Mouse (Mus musculus) thymus, adult 2 months (tissue): Measurements from ENCODE around the gene Il17rc. TPM values are rescaled to one million over a fixed set of nuclear protein-coding genes. Genes with fewer than 3 reads are reported as not detected.
A peak's percentile ranks its signal among the peaks of the same experiment; 100 is the strongest.

Experiments used
- DNase-seq: peaks from one replicate; pipeline ENCODE4 v3.0.0; 2021
- H3K27ac ChIP-seq: fragments of 200-500 bp; 2 replicates; pipeline ENCODE4 v1.5.1; 2012; ENCODE audit warnings: low read length, control low read depth; ENCODE audit not compliant: control insufficient read depth, insufficient read depth
- H3K27me3 ChIP-seq: fragments of 200-500 bp; 2 replicates; pipeline ENCODE4 v1.6.1; 2012; ENCODE audit warnings: mild to moderate bottlenecking, low read length, moderate library complexity, mixed read lengths; ENCODE audit not compliant: control insufficient read depth, insufficient read depth
- H3K36me3 ChIP-seq: fragments of 200-500 bp; 2 replicates; pipeline ENCODE4 v1.6.1; 2012; ENCODE audit warnings: mild to moderate bottlenecking, low read length, moderate library complexity; ENCODE audit not compliant: control insufficient read depth, insufficient read depth
- H3K4me1 ChIP-seq: fragments of 200-500 bp; replicated peaks from 2 replicates; pipeline ENCODE4 v1.6.1; 2012; ENCODE audit warnings: low read length; ENCODE audit not compliant: control insufficient read depth, insufficient read depth
- H3K4me3 ChIP-seq: fragments of 200-500 bp; 2 replicates; pipeline ENCODE4 v1.5.1; 2012; ENCODE audit warnings: mild to moderate bottlenecking, low read length, control low read depth, moderate library complexity; ENCODE audit not compliant: control insufficient read depth, insufficient read depth
- CTCF ChIP-seq: fragments of 200-500 bp; IDR thresholded peaks from 2 replicates; pipeline ENCODE4 v1.5.1; 2012; ENCODE audit warnings: mild to moderate bottlenecking, control low read depth, low read length, moderate library complexity, borderline replicate concordance; ENCODE audit not compliant: control insufficient read depth, poor library complexity, insufficient read depth; ENCODE audit errors: extremely low read depth
- POLR2A ChIP-seq: fragments of 200-500 bp; IDR thresholded peaks from 2 replicates; pipeline ENCODE4 v1.6.1; 2012; ENCODE audit warnings: mild to moderate bottlenecking, low read length, control low read depth, moderate library complexity; ENCODE audit not compliant: control insufficient read depth, poor library complexity, insufficient read depth; ENCODE audit errors: extremely low read depth
- WGBS: fragments of 180-500 bp; shearing (Covaris S2); methylation state at CpG from one replicate; pipeline ENCODE4 v1.1.7; 2018; 5-methylcytosine and 5-hydroxymethylcytosine counted together
- polyA plus RNA-seq: library from polyadenylated mRNA; depleted of rRNA; stranded (reverse); fragments of >200 nt; gene quantifications from 2 replicates; pipeline ENCODE4 v1.2.3, GENCODE M21; 2012

The Il17rc gene
- polyA plus RNA-seq, 1 experiment: 15.4 TPM

DNA sequence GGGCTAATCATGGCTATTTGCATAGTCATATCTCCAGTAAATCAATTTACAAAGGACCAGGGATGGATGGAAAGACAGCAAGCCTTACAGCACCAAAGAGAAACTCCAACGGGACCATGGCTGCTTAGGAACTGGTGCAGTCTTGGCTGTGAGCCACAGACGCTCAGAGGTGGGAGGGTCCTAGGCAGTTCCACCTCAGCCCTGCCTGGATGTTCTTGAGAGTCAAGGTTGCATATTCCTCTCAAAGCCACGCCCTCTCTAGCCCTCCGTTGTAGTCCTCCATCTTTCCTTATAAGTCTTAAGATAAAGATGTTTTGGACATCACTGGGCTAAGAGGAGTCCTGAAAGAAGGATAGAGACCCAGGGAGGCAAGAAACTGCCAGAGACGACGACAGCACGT is 7.2 kb upstream of the Il17rc start:
- TF ChIP-seq CTCF (no peak), POLR2A (no peak)
- no peak overlapping the region for H3K4me3 ChIP-seq
- peaks cover 4% of the 10 kb centered on the region for H3K4me1 ChIP-seq
- WGBS: 91% methylated on average over 7 of the region's 7 CpGs
- H3K27me3 ChIP-seq: no peaks in the 10 kb centered on the region
- no peaks in the 10 kb centered on the region for H3K36me3 ChIP-seq
- H3K27ac ChIP-seq: no peak overlapping the region
- no peak for DNase-seq

DNA sequence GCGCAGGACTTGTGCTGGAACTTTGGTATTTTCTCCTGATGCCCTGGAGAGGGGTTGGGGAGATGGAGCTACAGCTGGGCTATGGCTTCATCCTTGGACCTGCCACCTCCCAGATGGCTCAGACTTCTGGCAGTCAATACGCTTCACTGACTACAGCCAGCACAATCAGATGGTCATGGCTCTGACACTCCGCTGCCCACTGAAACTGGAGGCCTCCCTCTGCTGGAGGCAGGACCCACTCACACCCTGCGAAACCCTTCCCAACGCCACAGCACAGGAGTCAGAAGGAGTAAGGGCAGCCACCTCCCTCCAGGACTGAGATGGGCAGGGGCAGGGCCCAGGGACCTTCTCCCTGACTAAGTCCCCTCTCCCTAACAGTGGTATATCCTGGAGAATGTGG is 5.6 kb upstream of the Il17rc start:
- WGBS: 96% methylated on average over 5 of the region's 5 CpGs
- H3K36me3 ChIP-seq: no peaks in the 10 kb centered on the region
- H3K27ac ChIP-seq: no peak overlapping the region
- TF ChIP-seq CTCF (no peak), POLR2A (no peak)
- no peak overlapping the region for H3K4me3 ChIP-seq
- DNase-seq: no peak
- no peaks in the 10 kb centered on the region for H3K27me3 ChIP-seq
- H3K4me1 ChIP-seq: peaks cover 11% of the 10 kb centered on the region

DNA sequence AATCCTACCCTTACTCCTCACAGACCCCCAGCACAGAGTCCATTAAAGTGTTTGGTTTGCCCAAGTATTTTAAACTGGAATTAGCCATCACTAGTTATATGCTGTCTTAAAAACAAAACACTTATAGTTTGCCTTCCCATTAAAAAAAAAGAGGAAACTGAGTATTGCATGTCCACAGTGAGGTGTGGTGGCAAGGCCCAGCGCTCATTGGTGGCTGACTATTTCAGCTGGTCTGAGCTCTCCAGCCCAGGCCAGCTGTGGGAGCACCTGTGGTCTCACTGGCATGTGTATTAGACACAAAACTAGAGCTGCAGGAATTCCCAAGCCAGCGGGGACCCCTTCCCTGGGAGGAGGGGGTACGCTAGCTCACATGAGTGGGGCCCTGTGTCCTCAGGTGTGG is 2.7 kb upstream of the Il17rc start:
- WGBS: 67% methylated on average over 3 of the region's 3 CpGs
- H3K27ac ChIP-seq: no peak overlapping the region
- H3K4me3 ChIP-seq: no peak overlapping the region
- peaks cover 11% of the 10 kb centered on the region for H3K4me1 ChIP-seq
- no peaks in the 10 kb centered on the region for H3K36me3 ChIP-seq
- DNase-seq: no peak
- TF ChIP-seq CTCF (no peak), POLR2A (no peak)
- no peaks in the 10 kb centered on the region for H3K27me3 ChIP-seq

DNA sequence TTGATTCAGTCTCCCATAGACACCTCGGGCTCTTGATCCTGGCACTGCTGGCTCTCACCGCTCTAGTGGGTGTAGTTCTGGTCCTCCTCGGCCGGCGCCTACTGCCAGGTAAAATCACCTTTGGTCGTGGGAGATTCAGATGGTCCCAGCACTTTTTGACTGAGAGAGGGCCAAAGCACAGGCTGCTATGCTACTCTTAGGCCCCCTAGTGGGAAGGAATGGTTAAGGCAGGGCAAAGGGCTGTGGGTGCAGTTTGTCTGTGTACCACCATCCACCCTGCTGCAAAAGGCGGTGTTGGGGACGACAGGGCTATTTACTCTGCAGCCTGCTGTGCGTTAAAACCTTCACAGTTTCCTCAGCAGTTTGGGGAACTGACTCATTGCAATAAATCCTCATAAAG is 2.2 kb upstream of the Il17rc start:
- Histone ChIP-seq H3K4me1 (peaks cover 11% of the 10 kb centered on the region), H3K36me3 (no peaks in the 10 kb centered on the region)
- TF ChIP-seq CTCF (no peak), POLR2A (no peak)

DNA sequence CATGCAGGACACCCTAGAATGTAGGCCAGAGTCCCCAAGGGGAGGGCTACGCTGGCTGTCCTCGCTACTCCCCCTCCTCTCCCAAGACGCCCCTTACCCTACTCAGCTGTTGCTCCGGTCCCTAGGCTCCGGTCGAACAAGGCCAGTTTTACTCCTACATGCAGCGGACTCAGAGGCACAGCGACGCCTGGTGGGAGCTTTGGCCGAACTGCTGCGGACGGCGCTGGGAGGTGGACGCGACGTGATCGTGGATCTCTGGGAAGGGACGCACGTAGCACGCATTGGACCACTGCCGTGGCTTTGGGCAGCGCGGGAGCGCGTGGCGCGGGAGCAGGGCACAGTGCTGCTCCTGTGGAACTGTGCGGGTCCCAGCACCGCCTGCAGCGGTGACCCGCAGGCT is 1.8 kb upstream of the Il17rc start:
- H3K4me1 ChIP-seq: peaks cover 11% of the 10 kb centered on the region
- peak; percentile 69 for DNase-seq
- no peak overlapping the region for H3K27ac ChIP-seq
- no peaks in the 10 kb centered on the region for H3K36me3 ChIP-seq
- no peak for TF ChIP-seq POLR2A
- TF ChIP-seq CTCF: peak; percentile 64; the same call in 1 of the 2 replicates
- WGBS: 19% methylated on average over 31 of the region's 31 CpGs
- H3K27me3 ChIP-seq: no peaks in the 10 kb centered on the region
- H3K4me3 ChIP-seq: peak overlapping the region; percentile 29

More for the DNA sequence above, 2.2 kb upstream of the Il17rc start:
- Histone ChIP-seq H3K4me3 (peak overlapping the region; percentile 29), H3K27me3 (no peaks in the 10 kb centered on the region), H3K27ac (no peak overlapping the region)
- peak; percentile 85 for DNase-seq
- WGBS: 13% methylated on average over 9 of the region's 9 CpGs

DNA sequence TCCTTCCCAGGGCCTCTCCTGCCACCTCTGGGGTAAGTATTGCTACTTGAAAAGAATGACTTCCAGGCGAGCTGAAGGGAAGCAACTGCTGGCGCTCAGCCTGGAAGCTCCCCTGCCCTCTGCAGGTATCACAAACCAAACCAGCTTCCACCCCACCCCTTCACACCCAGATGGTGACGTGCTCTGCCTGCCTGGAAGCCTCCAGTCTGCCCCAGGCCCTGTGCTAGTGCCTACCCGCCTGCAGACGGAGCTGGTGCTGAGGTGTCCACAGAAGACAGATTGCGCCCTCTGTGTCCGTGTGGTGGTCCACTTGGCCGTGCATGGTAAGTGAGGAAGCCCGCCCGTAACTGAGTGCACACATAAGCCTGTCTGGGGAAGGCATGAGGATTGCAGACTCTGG is 834 bp downstream of the Il17rc start:
- 85% methylated on average over 10 of the region's 10 CpGs for WGBS
- Histone ChIP-seq H3K4me3 (no peak overlapping the region), H3K4me1 (peaks cover 11% of the 10 kb centered on the region), H3K27me3 (no peaks in the 10 kb centered on the region), H3K36me3 (no peaks in the 10 kb centered on the region), H3K27ac (no peak overlapping the region)
- TF ChIP-seq POLR2A (no peak), CTCF (no peak)
- DNase-seq: no peak

DNA sequence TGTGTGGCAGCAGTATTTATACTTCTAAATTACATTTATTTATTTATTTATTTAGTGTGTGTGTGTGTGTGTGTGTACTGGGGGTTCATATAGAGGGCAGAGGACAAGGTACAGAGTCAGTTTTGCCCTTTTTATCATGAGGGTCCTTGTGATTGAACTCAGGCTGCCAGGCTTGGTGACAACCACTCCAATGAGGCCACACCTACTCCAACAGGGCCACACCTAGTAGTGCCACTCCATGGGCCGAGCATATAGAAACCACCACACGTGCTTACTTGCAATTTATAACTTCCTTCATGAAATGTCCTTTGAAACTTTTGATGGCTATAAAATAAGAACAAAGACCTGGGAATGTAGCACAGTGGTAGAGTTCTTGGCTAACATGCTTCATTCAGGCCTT is 2.0 kb downstream of the Il17rc start:
- Histone ChIP-seq H3K27ac (no peak overlapping the region), H3K4me3 (no peak overlapping the region), H3K36me3 (no peaks in the 10 kb centered on the region), H3K4me1 (peaks cover 11% of the 10 kb centered on the region), H3K27me3 (no peaks in the 10 kb centered on the region)
- no peak for TF ChIP-seq POLR2A
- TF ChIP-seq CTCF: no peak
- no peak for DNase-seq
- WGBS: 56% methylated on average over 2 of the region's 2 CpGs
